Mouse (Mus musculus) MEL (cell line): ENCODE measurements around the gene C1rl. TPM values are rescaled to one million over a fixed set of nuclear protein-coding genes. Genes with fewer than 3 reads are reported as not detected.
A peak's percentile ranks its signal among the peaks of the same experiment; 100 is the strongest.

Source experiments
- DNase-seq: peaks from one replicate; pipeline ENCODE4 v3.0.0; 2011; ENCODE audit warnings: low read depth, low spot score
- H3K27ac ChIP-seq: 2 replicates; pipeline ENCODE4 v1.5.1; 2012; ENCODE audit warnings: low read depth, mild to moderate bottlenecking, control low read depth, low read length, moderate library complexity; ENCODE audit not compliant: control insufficient read depth
- H3K27me3 ChIP-seq, 2 experiments: fragments of 150-350 bp in 1 of 2; sonication (generic) in 1 of 2; 2 replicates each; pipeline ENCODE4 v1.6.1; 2012; ENCODE audit warnings: low read length in 2 of 2, mild to moderate bottlenecking in 2 of 2, improper control_type of control experiment in 1 of 2, moderate library complexity in 1 of 2; ENCODE audit not compliant: insufficient read depth in 2 of 2, control insufficient read depth in 1 of 2
- H3K36me3 ChIP-seq, 2 experiments: 2 replicates each; pipeline ENCODE4 v1.6.1; 2012 to 2014; ENCODE audit warnings: low read length in 2 of 2, improper control_type of control experiment in 1 of 2, inconsistent platforms in 1 of 2, mild to moderate bottlenecking in 1 of 2; ENCODE audit not compliant: insufficient read depth in 2 of 2, control insufficient read depth in 1 of 2
- H3K4me1 ChIP-seq, 2 experiments: fragments of 150-350 bp in 1 of 2; sonication (generic) in 1 of 2; 2 replicates each; pipeline ENCODE4 v1.6.1; 2012; ENCODE audit warnings: low read length in 2 of 2, improper control_type of control experiment in 1 of 2, mild to moderate bottlenecking in 1 of 2; ENCODE audit not compliant: insufficient read depth in 2 of 2, control insufficient read depth in 1 of 2
- H3K4me3 ChIP-seq, 2 experiments: fragments of 150-350 bp in 1 of 2; sonication (generic) in 1 of 2; 2 replicates each; pipeline ENCODE4 v1.5.1; 2012; ENCODE audit warnings: low read depth in 2 of 2, low read length in 2 of 2, mild to moderate bottlenecking in 2 of 2, moderate library complexity in 2 of 2, control low read depth in 1 of 2, improper control_type of control experiment in 1 of 2; ENCODE audit not compliant: control insufficient read depth in 1 of 2, insufficient read depth in 1 of 2
- H3K79me2 ChIP-seq: 2 replicates; pipeline ENCODE4 v1.6.1; 2012; ENCODE audit warnings: mild to moderate bottlenecking, low read length, moderate library complexity; ENCODE audit not compliant: control insufficient read depth, poor library complexity, insufficient read depth
- H3K9ac ChIP-seq: 2 replicates; pipeline ENCODE4 v1.6.1; 2012; ENCODE audit warnings: low read depth, mild to moderate bottlenecking, control low read depth, low read length, moderate library complexity; ENCODE audit not compliant: control insufficient read depth, poor library complexity, severe bottlenecking
- H3K9me3 ChIP-seq: fragments of 150-350 bp; sonication (generic); replicated peaks from 2 replicates; pipeline ENCODE4 v1.6.1; 2012; ENCODE audit warnings: mild to moderate bottlenecking, low read length, improper control_type of control experiment, moderate library complexity; ENCODE audit not compliant: insufficient read depth
- CHD1 ChIP-seq: IDR thresholded peaks from 2 replicates; pipeline ENCODE4 v1.6.1; 2012; ENCODE audit warnings: low read depth, mild to moderate bottlenecking, inconsistent platforms, low read length, improper control_type of control experiment
- CHD2 ChIP-seq: IDR thresholded peaks from 2 replicates; pipeline ENCODE4 v1.6.1; 2011; ENCODE audit warnings: low read length, improper control_type of control experiment
- CTCF ChIP-seq, 3 experiments: IDR thresholded peaks in 2 of 3; conservative IDR thresholded peaks in 1 of 3; 2 replicates each; pipeline ENCODE4 v1.5.1; 2011 to 2012; ENCODE audit warnings: low read length in 3 of 3, low read depth in 2 of 3, mild to moderate bottlenecking in 2 of 3, improper control_type of control experiment in 1 of 3, inconsistent platforms in 1 of 3, mixed read lengths in 1 of 3, moderate library complexity in 1 of 3; ENCODE audit not compliant: control insufficient read depth in 1 of 3, insufficient read depth in 1 of 3, poor library complexity in 1 of 3, severe bottlenecking in 1 of 3
- EP300 ChIP-seq, 2 experiments: IDR thresholded peaks; 2 replicates each; pipeline ENCODE4 v1.6.1; 2011; ENCODE audit warnings: improper control_type of control experiment in 2 of 2, low read length in 2 of 2, low read depth in 1 of 2, mild to moderate bottlenecking in 1 of 2
- JUND ChIP-seq: IDR thresholded peaks from 2 replicates; pipeline ENCODE4 v1.6.1; 2011; ENCODE audit warnings: low read depth, mild to moderate bottlenecking, improper control_type of control experiment, low read length
- MYB ChIP-seq: IDR thresholded peaks from 2 replicates; pipeline ENCODE4 v1.6.1; 2011; ENCODE audit warnings: mild to moderate bottlenecking, low read depth, low read length, improper control_type of control experiment
- NELFE ChIP-seq: IDR thresholded peaks from 2 replicates; pipeline ENCODE4 v1.6.1; 2011; ENCODE audit warnings: low read depth, low read length, improper control_type of control experiment
- NRF1 ChIP-seq: IDR thresholded peaks from 2 replicates; pipeline ENCODE4 v1.6.1; 2014; ENCODE audit warnings: low read depth, mild to moderate bottlenecking, inconsistent platforms, low read length, improper control_type of control experiment, moderate library complexity; ENCODE audit not compliant: poor library complexity, insufficient read depth, severe bottlenecking
- POLR2A ChIP-seq, 2 experiments: IDR thresholded peaks; 2 replicates each; pipeline ENCODE4 v1.6.1; 2011 to 2012; ENCODE audit warnings: low read length in 2 of 2, mild to moderate bottlenecking in 2 of 2, control low read depth in 1 of 2, improper control_type of control experiment in 1 of 2, low read depth in 1 of 2, moderate library complexity in 1 of 2; ENCODE audit not compliant: control insufficient read depth in 1 of 2, insufficient read depth in 1 of 2, poor library complexity in 1 of 2
- SMC3 ChIP-seq: IDR thresholded peaks from 2 replicates; pipeline ENCODE4 v1.6.1; 2011; ENCODE audit warnings: low read depth, low read length, improper control_type of control experiment
- USF2 ChIP-seq, 2 experiments: IDR thresholded peaks; 2 replicates each; pipeline ENCODE4 v1.6.1; 2011 to 2012; ENCODE audit warnings: improper control_type of control experiment in 2 of 2, low read length in 2 of 2, borderline replicate concordance in 1 of 2, inconsistent platforms in 1 of 2, low read depth in 1 of 2, mild to moderate bottlenecking in 1 of 2; ENCODE audit not compliant: insufficient read depth in 1 of 2
- ZC3H11A ChIP-seq: IDR thresholded peaks from 2 replicates; pipeline ENCODE4 v1.6.1; 2012; ENCODE audit warnings: low read depth, mild to moderate bottlenecking, inconsistent platforms, low read length, improper control_type of control experiment
- ZMIZ1 ChIP-seq: IDR thresholded peaks from 2 replicates; pipeline ENCODE4 v1.6.1; 2012; ENCODE audit warnings: low read depth, mild to moderate bottlenecking, inconsistent platforms, low read length, improper control_type of control experiment, moderate library complexity
- ZNF384 ChIP-seq: IDR thresholded peaks from 2 replicates; pipeline ENCODE4 v1.6.1; 2012; ENCODE audit warnings: low read depth, mild to moderate bottlenecking, inconsistent platforms, low read length, improper control_type of control experiment
- polyA plus RNA-seq, 2 experiments: library from polyadenylated mRNA; stranded (reverse) in 1 of 2; unstranded in 1 of 2; fragments of >175 nt in 1 of 2; fragments of >200 nt in 1 of 2; gene quantifications; 2 replicates each; pipeline versions ENCODE4 v1.2.1 to v1.2.4; 2012; ENCODE audit warnings: low replicate concordance in 2 of 2, low read depth in 1 of 2; ENCODE audit not compliant: insufficient read length in 2 of 2, insufficient read depth in 1 of 2, missing spikeins in 1 of 2
- total RNA-seq: library from RNA; depleted of rRNA; stranded (reverse); fragments of 300-350 nt; gene quantifications from 2 replicates; pipeline ENCODE4 v1.2.3, GENCODE M21; 2012

Gene C1rl
- total and polyA plus RNA-seq, 3 experiments = 1.2 to 2.6 TPM; not detected in 1

GRCm38 (mm10) chr6:124465729-124466128 is 27.2 kb upstream of the C1rl start:
- no peaks in the 10 kb centered on the region for H3K27me3 ChIP-seq
- no peak overlapping the region for H3K4me3 ChIP-seq
- no peak overlapping the region for H3K27ac ChIP-seq
- TF ChIP-seq SMC3 (no peak), CHD1 (no peak), ZMIZ1 (no peak), CHD2 (no peak), ZNF384 (no peak), POLR2A (IDR thresholded peaks at IDR 0.05; ENCODE audit: control insufficient read depth in 1 of 2, insufficient read depth in 1 of 2, low read depth in 1 of 2, low read length in 2 of 2, poor library complexity in 1 of 2) (no peak)
- TF ChIP-seq, all 39 proteins: peak for 0
- no peaks in the 10 kb centered on the region for H3K9me3 ChIP-seq
- no peak for DNase-seq
- H3K9ac ChIP-seq = peak overlapping the region; percentile 57; the same call in 1 of the 2 replicates
- H3K36me3 ChIP-seq = peaks cover 0 to 8% of the 10 kb centered on the region in 2 experiments; a peak in 2 of 4 replicates
- H3K79me2 ChIP-seq = peaks cover 18% of the 10 kb centered on the region
- peaks cover under 1 to 23% of the 10 kb centered on the region in 2 experiments for H3K4me1 ChIP-seq

- peaks cover 0 to 13% of the 10 kb centered on the region in 2 experiments; a peak in 2 of 4 replicates for H3K36me3 ChIP-seq
- H3K27me3 ChIP-seq = no peaks in the 10 kb centered on the region
- H3K9ac ChIP-seq = peak overlapping the region; percentile 6
- TF ChIP-seq USF2 (IDR thresholded peaks at IDR 0.05; ENCODE audit: borderline replicate concordance in 1 of 2, insufficient read depth in 1 of 2, low read depth in 1 of 2, low read length in 2 of 2) (no peak), MYB (no peak), NELFE (no peak), CTCF (IDR thresholded peaks at IDR 0.05 in 2 of 3, conservative IDR thresholded peaks at IDR 0.05 in 1 of 3; ENCODE audit: control insufficient read depth in 1 of 3, insufficient read depth in 1 of 3, low read depth in 2 of 3, low read length in 3 of 3, poor library complexity in 1 of 3, severe bottlenecking in 1 of 3) (no peak), EP300 (IDR thresholded peaks at IDR 0.05; ENCODE audit: low read depth in 1 of 2, low read length in 2 of 2) (no peak), JUND (no peak), CHD1 (no peak), ZMIZ1 (no peak), ZNF384 (no peak), NRF1 (no peak), ZC3H11A (no peak)
- H3K27ac ChIP-seq = peak overlapping the region; percentile 86
- H3K4me1 ChIP-seq = peaks cover 9 to 19% of the 10 kb centered on the region in 2 experiments
- peaks cover 31% of the 10 kb centered on the region for H3K79me2 ChIP-seq
- H3K9me3 ChIP-seq = no peaks in the 10 kb centered on the region
- H3K4me3 ChIP-seq = peak overlapping the region; percentile 1 to 25; a peak in 2 of 4 replicates
- DNase-seq = peak; percentile 49
Measured at GRCm38 (mm10) chr6:124471121-124471520, 21.8 kb upstream of the C1rl start.
